Mouse (Mus musculus) erythroblast, embryonic 14.5 days (primary cell): ENCODE data around the gene Atxn1. TPM values are rescaled to one million over a fixed set of nuclear protein-coding genes. Genes with fewer than 3 reads are reported as not detected.
A peak's percentile ranks its signal among the peaks of the same experiment; 100 is the strongest.

Source experiments
- H3K27me3 ChIP-seq: 2 replicates; pipeline ENCODE4 v1.6.1; 2012; ENCODE audit warnings: inconsistent platforms; ENCODE audit not compliant: control insufficient read depth
- H3K36me3 ChIP-seq: 2 replicates; pipeline ENCODE4 v1.6.1; 2012; ENCODE audit warnings: mild to moderate bottlenecking, inconsistent platforms; ENCODE audit not compliant: control insufficient read depth
- H3K4me1 ChIP-seq: 2 replicates; pipeline ENCODE4 v1.6.1; 2012; ENCODE audit warnings: inconsistent platforms; ENCODE audit not compliant: control insufficient read depth
- H3K4me3 ChIP-seq: replicated peaks from 2 replicates; pipeline ENCODE3; 2012; ENCODE audit warnings: moderate library complexity, mild to moderate bottlenecking, inconsistent platforms
- H3K9me3 ChIP-seq: 2 replicates; pipeline ENCODE4 v1.6.1; 2012; ENCODE audit warnings: low read length, inconsistent platforms, mixed read lengths; ENCODE audit not compliant: control insufficient read depth
- GATA1 ChIP-seq: IDR thresholded peaks from 2 replicates; pipeline ENCODE4 v1.6.1; 2012; ENCODE audit warnings: low read length, inconsistent platforms, mixed read lengths
- TAL1 ChIP-seq: IDR thresholded peaks from 3 replicates; pipeline ENCODE4 v1.6.1; 2012; ENCODE audit warnings: low read length, inconsistent platforms, mixed read lengths
- polyA plus RNA-seq: library from polyadenylated mRNA; stranded (reverse); fragments of >175 nt; gene quantifications from 2 replicates; pipeline ENCODE4 v1.2.3, GENCODE M21; 2012

Atxn1 gene
- polyA plus RNA-seq, 1 experiment, result 0.01 TPM

DNA sequence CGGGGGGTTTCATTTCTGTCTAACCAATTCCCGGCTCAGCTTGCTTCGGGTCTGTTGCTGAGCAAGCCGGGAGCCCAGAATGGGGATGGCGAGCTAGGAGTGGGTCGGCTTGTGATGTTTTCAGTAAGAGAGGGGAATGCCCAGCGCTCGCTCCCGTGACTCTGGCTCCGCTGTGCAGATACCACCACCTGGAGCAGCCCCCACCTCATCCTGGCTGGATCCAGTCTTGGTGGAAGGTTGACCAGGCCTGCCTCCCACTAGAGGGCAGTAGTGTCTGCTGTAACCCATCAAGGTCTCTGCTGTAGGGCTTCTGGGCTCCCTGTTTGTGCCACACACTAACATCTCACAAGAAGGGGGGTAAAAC, 425.6 kb downstream of the Atxn1 start:
- TF ChIP-seq TAL1 (no peak), GATA1 (no peak)
- H3K9me3 ChIP-seq, result no peaks in the 10 kb centered on the region
- H3K27me3 ChIP-seq, result no peaks in the 10 kb centered on the region
- H3K4me1 ChIP-seq, result peaks cover 91% of the 10 kb centered on the region
- H3K4me3 ChIP-seq, result no peak overlapping the region
- peaks cover 99% of the 10 kb centered on the region for H3K36me3 ChIP-seq

DNA sequence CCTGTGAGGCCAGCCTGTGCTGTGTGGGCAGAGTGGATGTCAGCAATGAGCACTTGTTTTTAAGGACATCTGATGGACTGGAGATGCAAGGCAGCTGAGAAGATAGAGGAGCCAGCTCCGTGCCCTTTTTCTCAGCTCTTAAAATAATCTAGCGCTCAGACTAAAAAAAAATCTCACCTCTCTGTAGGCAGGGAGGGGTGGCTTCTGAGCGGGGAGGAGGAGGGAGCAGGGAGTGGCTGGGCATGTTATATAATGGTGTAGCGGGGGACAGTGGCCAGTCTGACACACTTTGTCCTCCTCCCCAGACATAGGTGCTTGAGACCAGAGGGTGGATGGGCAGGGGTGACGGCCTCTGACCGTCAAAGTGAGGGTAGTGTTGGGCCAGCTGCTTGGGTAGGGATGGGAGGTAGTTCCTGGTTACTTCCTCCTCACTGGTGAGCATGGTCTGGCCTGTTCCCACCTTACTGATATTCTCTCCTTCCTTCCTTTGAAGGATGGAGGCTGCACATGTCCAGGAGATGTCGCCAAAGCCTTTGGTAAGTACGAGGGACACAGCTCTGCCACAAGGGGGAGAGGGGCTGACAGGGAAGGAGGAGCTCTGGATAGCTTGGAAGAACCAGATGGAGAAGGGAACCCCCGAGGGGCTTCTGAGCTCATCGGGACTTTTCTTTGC, 426.1 kb downstream of the Atxn1 start:
- Histone ChIP-seq H3K27me3 (no peaks in the 10 kb centered on the region), H3K4me3 (peak overlapping the region; percentile 4), H3K9me3 (no peaks in the 10 kb centered on the region), H3K36me3 (peaks cover 98% of the 10 kb centered on the region), H3K4me1 (peaks cover 90% of the 10 kb centered on the region)
- TF ChIP-seq GATA1 (no peak), TAL1 (no peak)

DNA sequence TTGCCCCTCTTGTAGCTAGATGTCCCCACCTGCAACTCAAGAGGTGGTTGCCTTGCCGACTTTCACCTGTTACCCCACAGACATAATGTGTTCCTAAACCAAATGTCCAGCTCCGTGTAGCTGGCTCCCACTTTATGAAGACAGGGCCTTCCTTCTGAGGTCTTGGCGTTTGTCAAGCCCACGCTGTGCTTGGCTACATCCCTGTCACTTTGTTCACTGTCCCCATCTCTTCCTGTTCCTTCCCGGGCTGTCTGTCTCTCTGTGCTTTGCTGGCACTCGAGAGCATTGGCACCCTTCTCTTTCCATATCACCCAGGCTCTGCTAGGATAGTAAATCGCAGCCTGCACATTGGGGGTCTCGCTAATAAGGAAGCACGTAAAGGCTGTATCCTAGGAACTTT, 426.7 kb downstream of the Atxn1 start:
- no peak overlapping the region for H3K4me3 ChIP-seq
- H3K36me3 ChIP-seq, result peaks cover 98% of the 10 kb centered on the region
- no peaks in the 10 kb centered on the region for H3K27me3 ChIP-seq
- TF ChIP-seq GATA1 (no peak), TAL1 (no peak)
- no peaks in the 10 kb centered on the region; the same call in 1 of the 2 replicates for H3K9me3 ChIP-seq
- H3K4me1 ChIP-seq, result peaks cover 89% of the 10 kb centered on the region

DNA sequence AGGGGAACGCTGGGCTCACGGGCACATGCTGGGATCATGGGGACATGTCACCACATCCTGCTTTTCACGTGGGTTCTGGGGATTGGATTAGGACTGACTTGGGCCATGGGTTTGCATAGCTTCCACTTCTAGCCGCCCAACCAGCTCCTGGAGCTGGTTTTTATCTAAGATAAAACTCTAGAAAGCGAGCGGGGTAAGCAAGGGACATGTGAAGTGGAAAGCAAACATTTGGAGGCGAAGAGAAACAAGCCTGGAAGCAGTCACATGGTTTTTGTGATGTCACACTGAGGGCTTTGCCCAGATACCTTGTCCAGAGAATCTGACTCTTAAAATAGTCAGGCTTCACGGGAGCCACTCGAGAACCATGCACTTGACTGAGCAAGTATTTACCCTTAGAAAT, 427.7 kb downstream of the Atxn1 start:
- Histone ChIP-seq H3K36me3 (peaks cover 98% of the 10 kb centered on the region), H3K4me3 (no peak overlapping the region), H3K27me3 (no peaks in the 10 kb centered on the region), H3K9me3 (no peaks in the 10 kb centered on the region; the same call in 1 of the 2 replicates), H3K4me1 (peaks cover 89% of the 10 kb centered on the region)
- no peak for TF ChIP-seq TAL1
- no peak for TF ChIP-seq GATA1

DNA sequence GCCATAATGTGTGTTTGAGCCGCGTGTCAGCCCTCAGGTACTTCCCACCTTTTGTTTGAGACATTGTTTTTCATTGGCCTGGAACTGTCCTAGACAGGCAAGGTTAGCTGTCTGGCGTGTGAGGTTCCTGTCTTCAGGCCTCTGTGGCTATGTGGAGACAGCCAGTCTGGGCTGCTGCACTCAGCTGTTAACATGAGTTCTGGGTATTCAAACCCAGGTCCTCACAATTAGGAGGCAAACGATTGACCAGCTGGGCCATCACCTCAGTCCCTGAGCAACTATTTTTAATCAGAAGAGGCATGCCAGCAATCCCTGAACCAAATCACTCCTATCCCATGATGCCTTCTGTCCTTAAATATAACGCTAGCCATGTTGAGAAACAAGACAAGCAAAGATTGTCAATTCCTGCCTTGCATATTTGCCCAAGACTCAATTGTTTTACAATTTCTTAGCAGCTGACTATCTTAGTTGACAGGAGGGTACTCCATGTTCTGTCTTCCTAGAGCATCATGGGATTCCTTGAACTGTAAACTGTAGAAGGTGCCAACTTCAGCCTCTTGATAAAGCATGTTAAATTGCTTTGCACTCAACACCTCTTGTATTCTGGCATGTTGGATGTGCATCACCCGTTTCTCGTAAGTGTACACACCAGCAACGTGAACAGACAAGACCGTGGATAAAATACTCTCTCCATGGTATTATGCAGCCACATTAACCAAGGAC, 428.9 kb downstream of the Atxn1 start:
- peaks cover 98% of the 10 kb centered on the region for H3K36me3 ChIP-seq
- TF ChIP-seq TAL1 (no peak), GATA1 (no peak)
- H3K27me3 ChIP-seq, result no peaks in the 10 kb centered on the region
- H3K4me1 ChIP-seq, result peaks cover 89% of the 10 kb centered on the region
- no peak overlapping the region for H3K4me3 ChIP-seq
- no peaks in the 10 kb centered on the region; the same call in 1 of the 2 replicates for H3K9me3 ChIP-seq

DNA sequence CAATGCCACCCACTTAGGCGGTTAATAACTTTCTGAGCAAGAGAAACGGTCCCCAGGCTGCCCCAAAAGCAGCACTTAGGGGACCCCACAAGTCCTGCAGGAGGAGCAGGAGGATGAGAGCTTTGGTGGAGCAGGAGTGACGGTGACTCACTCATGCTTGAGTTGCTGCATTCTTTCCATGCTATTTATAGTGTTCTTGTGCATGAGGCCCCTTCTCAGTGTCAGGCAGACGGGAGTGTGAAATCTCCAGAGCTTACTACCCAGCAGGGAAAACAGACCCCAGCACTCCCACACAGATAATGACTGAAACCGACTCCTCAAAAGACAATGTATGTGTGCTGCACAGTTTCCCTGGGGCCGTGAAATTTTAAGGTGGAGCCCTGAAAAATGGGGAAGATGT, 434.1 kb downstream of the Atxn1 start:
- Histone ChIP-seq H3K4me3 (no peak overlapping the region), H3K4me1 (peaks cover 95% of the 10 kb centered on the region), H3K27me3 (no peaks in the 10 kb centered on the region), H3K9me3 (no peaks in the 10 kb centered on the region; the same call in 1 of the 2 replicates), H3K36me3 (peaks cover 97% of the 10 kb centered on the region)
- no peak for TF ChIP-seq GATA1
- TF ChIP-seq TAL1, result no peak

DNA sequence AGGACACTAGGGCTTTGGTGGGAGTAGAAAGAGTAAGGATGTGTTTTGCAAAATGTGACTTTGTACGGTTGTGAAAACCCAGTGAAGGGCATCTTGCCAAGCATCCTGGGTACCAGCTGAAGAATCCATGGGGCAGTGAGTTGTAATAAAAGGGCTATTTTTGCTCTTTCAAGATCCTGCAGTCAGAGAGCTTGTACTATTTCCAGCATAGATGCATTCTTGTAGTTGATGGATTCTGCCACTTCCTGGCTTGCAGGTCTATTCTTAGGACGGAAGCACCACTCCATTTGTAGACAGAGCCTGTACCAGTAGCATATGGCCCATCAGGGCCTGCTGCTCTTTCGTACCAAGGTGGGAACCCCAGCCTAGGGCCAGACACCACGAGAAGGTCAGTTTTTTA, 436.0 kb downstream of the Atxn1 start:
- TF ChIP-seq TAL1, result no peak
- no peak for TF ChIP-seq GATA1
- Histone ChIP-seq H3K9me3 (no peaks in the 10 kb centered on the region; the same call in 1 of the 2 replicates), H3K4me1 (peaks cover 96% of the 10 kb centered on the region), H3K27me3 (no peaks in the 10 kb centered on the region), H3K36me3 (peaks cover 95% of the 10 kb centered on the region), H3K4me3 (no peak overlapping the region)

DNA sequence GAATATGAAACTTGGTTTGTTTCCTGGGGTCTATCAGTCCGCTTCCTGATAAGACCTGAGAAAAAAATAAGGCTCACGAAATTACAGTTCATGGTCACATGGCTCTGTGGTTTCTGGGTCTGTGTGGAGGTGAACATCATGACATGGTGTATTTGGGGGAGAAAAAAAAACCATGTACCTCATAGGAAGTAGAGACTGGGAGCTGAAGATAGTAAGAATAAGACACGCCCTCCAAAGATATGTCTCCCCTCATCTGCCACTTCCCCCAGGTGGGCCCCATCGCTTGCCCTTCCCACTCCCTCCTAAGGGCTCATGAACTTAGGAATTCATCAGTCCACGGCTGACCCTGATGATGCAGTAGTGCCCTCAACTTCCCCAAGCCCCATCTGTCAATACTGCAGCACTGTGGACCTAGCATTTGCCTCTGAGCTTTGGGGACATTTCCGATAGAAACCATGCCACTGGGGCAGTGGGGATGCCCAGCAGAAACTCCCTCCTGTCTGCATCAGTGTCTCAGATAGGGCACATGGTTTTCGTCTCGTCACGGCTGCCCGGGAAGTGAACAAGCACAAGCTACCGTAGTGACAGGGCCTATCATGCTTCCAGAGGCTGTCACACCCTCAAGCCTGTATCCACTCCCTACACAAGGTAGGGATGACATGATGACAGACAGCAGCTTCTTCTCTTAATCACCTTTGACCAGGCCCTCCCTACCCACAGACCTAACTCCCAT, 437.4 kb downstream of the Atxn1 start:
- no peaks in the 10 kb centered on the region for H3K27me3 ChIP-seq
- peaks cover 96% of the 10 kb centered on the region for H3K36me3 ChIP-seq
- H3K9me3 ChIP-seq, result no peaks in the 10 kb centered on the region
- peaks cover 96% of the 10 kb centered on the region for H3K4me1 ChIP-seq
- peak; percentile 81 for TF ChIP-seq TAL1
- TF ChIP-seq GATA1, result peak; percentile 75
- H3K4me3 ChIP-seq, result peak overlapping the region; percentile 60

DNA sequence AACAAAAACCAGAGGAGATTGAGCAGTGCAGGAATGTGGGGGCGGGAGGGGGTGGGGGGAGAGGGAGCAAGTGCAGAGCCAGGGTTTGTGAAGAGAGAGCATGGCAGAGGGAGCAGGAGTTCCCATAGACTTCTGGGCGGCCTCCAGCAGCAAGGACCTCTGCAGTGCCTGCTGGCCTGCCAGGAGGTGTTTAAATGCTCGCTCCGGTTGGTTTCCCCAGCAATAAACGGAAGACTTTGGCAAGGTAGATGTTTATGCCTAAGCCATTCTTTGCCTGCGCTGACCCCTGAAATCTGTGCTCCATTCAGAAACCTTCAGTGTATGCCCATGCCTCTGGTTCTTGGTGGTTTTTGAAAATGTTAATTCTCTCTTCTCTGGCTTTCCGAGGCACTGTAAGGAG, 438.6 kb downstream of the Atxn1 start:
- TF ChIP-seq GATA1 (no peak), TAL1 (no peak)
- H3K4me3 ChIP-seq, result peak overlapping the region; percentile 60

More for the DNA sequence above, 438.6 kb downstream of the Atxn1 start:
- Histone ChIP-seq H3K9me3 (no peaks in the 10 kb centered on the region), H3K4me1 (peaks cover 96% of the 10 kb centered on the region), H3K36me3 (peaks cover 96% of the 10 kb centered on the region), H3K27me3 (no peaks in the 10 kb centered on the region)
